Mouse (Mus musculus) kidney, postnatal 10 days (tissue): ENCODE measurements around the gene Gm11541.
"Not testable (repeated sequence)": the region's sequence is repeated elsewhere in the genome, so short reads cannot be mapped to it uniquely, and the experiment has no call there.

Experiments
- DNase-seq: peaks from one replicate; pipeline ENCODE4 v3.0.0; 2021; ENCODE audit warnings: mixed read lengths

The Gm11541 gene

GRCm38 (mm10) chr11:94697140-94697539 lies 7.2 kb downstream of the Gm11541 start:
- DNase-seq, result no peak

GRCm38 (mm10) chr11:94695508-94695907 lies 8.8 kb downstream of the Gm11541 start:
- DNase-seq, result no peak

- not testable (repeated sequence) for DNase-seq
These were observed 11.8 kb downstream of the Gm11541 start for GRCm38 (mm10) chr11:94692502-94692901.

- DNase-seq, result no peak
These were observed 17.1 kb downstream of the Gm11541 start for GRCm38 (mm10) chr11:94687178-94687577.

GRCm38 (mm10) chr11:94682427-94682826 lies 21.9 kb downstream of the Gm11541 start:
- DNase-seq, result no peak

GRCm38 (mm10) chr11:94681640-94682039 lies 22.7 kb downstream of the Gm11541 start:
- DNase-seq, result no peak

- DNase-seq, result no peak
These were observed 23.7 kb downstream of the Gm11541 start for GRCm38 (mm10) chr11:94680639-94681038.

GRCm38 (mm10) chr11:94677607-94678145 lies 26.6 kb downstream of the Gm11541 start:
- no peak for DNase-seq

- DNase-seq, result peak; percentile 96
These were observed 27.3 kb downstream of the Gm11541 start, which contains the start of gene Xylt2 for GRCm38 (mm10) chr11:94676754-94677606. Xylt2 (minus strand) TSS chr11:94677515.

GRCm38 (mm10) chr11:94676308-94676707 lies 28.0 kb downstream of the Gm11541 start:
- DNase-seq, result no peak

GRCm38 (mm10) chr11:94675446-94675845 lies 28.9 kb downstream of the Gm11541 start:
- DNase-seq, result no peak

GRCm38 (mm10) chr11:94674984-94675383 lies 29.3 kb downstream of the Gm11541 start:
- no peak for DNase-seq

- DNase-seq, result no peak
These were observed 39.0 kb downstream of the Gm11541 start for GRCm38 (mm10) chr11:94665281-94665680.

- no peak for DNase-seq
These were observed 43.0 kb downstream of the Gm11541 start for GRCm38 (mm10) chr11:94661344-94661743.

GRCm38 (mm10) chr11:94653663-94654436 lies 50.4 kb downstream of the Gm11541 start, which contains the start of the genes Mrpl27 and Eme1:
Mrpl27 (plus strand) TSS chr11:94653767.
Eme1 (minus strand) TSS chr11:94653964.
- peak; percentile 91 for DNase-seq

- no peak for DNase-seq
These were observed 51.3 kb downstream of the Gm11541 start for GRCm38 (mm10) chr11:94652973-94653372.

- not testable (repeated sequence) for DNase-seq
These were observed 53.1 kb downstream of the Gm11541 start for GRCm38 (mm10) chr11:94651241-94651640.

- no peak for DNase-seq
These were observed 57.8 kb downstream of the Gm11541 start for GRCm38 (mm10) chr11:94646457-94646856.
